Mouse (Mus musculus): Measurements from ENCODE around the gene Flt1. TPM values are rescaled to one million over a fixed set of nuclear protein-coding genes. Genes with fewer than 3 reads are reported as not detected.

Flt1 gene
- polyA plus RNA-seq, 1 experiment from 2014 or later = 16.7 TPM

DNA sequence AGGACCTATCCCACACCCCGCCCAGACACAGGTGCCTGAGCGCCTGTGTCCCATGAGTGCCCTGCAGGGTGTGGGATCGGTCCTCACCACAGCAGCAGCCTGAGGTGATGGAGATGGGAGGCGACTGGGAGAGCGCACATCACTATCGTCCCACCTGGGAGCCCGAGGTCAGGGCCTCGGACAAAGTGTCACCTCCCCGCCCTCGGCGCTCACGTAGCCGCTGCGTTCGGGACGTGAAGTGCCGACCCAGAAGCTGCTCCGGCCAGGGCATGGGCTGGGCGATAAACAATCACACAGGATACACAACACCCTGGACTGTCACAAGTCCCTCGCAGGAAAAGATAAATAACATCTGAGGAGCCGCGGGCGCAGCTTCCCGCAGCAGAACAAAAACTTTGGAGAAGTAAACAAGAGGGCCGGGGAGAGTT, 27.1 kb upstream of the Flt1 start:
- Histone ChIP-seq H3K4me1 (replicated peaks; ENCODE audit: control insufficient read depth, insufficient read depth, low read length) (peaks cover 21% of the 10 kb centered on the region), H3K27ac (ENCODE audit: low read length) (no peak overlapping the region), H3K4me3 (ENCODE audit: low read length) (peak overlapping the region; percentile 26), H3K9me3 (ENCODE audit: control insufficient read depth, low read length) (peaks cover 4% of the 10 kb centered on the region; the same call in 1 of the 2 replicates), H3K4me2 (ENCODE audit: low read depth, low read length) (peak overlapping the region; percentile 47), H3K9ac (ENCODE audit: low read length) (no peak overlapping the region), H3K36me3 (ENCODE audit: control insufficient read depth, insufficient read depth, low read length) (no peaks in the 10 kb centered on the region), H3K27me3 (ENCODE audit: control insufficient read depth, insufficient read depth, low read depth, low read length) (peaks cover 20% of the 10 kb centered on the region)
- 1% methylated on average over 25 of the region's 25 CpGs for WGBS
- ATAC-seq (ENCODE audit: low read depth) = no peak

DNA sequence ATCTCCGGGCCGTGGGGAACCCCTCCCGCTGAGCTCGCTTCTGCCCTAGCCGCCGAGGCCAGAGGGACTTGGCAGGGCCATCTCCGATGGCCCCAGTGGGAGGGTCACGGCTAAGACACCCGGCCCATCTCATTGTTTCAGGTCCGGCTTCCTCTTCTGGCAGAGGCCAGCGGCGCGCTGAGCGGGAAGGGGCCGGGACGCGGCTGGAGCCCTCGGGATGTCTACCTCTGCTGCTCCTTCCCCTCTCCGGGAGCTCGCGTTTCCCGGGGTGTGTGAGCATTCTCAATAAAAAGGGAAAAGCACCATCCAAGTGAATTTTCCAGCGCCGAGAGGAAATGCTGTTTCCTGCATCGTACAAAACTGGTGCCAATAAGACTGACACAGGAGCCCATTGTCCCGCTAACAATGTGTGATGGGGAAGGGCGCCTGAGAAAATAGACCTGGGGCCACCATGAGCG, 25.9 kb upstream of the Flt1 start:
- Histone ChIP-seq H3K9ac (ENCODE audit: low read length) (peak overlapping the region; percentile 16; the same call in 1 of the 2 replicates), H3K4me3 (ENCODE audit: low read length) (peak overlapping the region; percentile 17)
- WGBS = under 1% methylated on average over 28 of the region's 28 CpGs

DNA sequence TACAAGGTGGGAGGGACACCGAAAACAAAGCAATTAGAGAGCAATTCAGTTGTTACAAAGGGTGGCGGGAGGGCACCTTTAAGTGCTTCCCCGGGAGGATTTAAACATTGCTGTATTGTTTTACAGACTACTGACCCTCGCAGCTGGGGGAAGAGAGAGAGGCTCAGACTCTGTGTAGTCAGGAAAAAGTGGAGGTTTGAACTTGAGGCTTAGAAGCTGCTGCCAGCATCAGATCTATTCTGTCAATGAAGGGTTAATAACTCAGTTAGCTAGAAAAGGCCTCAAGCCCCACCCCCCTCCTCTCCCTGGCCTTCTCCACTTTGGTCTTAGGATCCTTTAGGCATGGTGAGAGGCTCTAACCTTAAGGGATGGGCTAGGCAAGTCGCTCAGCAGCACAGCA, 24.2 kb upstream of the Flt1 start:
- peaks cover 20% of the 10 kb centered on the region for H3K27me3 ChIP-seq (ENCODE audit: control insufficient read depth, insufficient read depth, low read depth, low read length)
- 21% methylated on average over 5 of the region's 5 CpGs for WGBS
- H3K4me2 ChIP-seq (ENCODE audit: low read depth, low read length) = no peak overlapping the region
- no peak overlapping the region for H3K9ac ChIP-seq (ENCODE audit: low read length)
- no peak overlapping the region for H3K4me3 ChIP-seq (ENCODE audit: low read length)
- H3K4me1 ChIP-seq (replicated peaks; ENCODE audit: control insufficient read depth, insufficient read depth, low read length) = peaks cover 22% of the 10 kb centered on the region
- ATAC-seq (ENCODE audit: low read depth) = no peak
- H3K9me3 ChIP-seq (ENCODE audit: control insufficient read depth, low read length) = peaks cover 4% of the 10 kb centered on the region; the same call in 1 of the 2 replicates
- H3K27ac ChIP-seq (ENCODE audit: low read length) = no peak overlapping the region
- H3K36me3 ChIP-seq (ENCODE audit: control insufficient read depth, insufficient read depth, low read length) = no peaks in the 10 kb centered on the region

More for the DNA sequence above, 25.9 kb upstream of the Flt1 start:
- peak; percentile 85 for ATAC-seq (ENCODE audit: low read depth)
- Histone ChIP-seq H3K4me1 (replicated peaks; ENCODE audit: control insufficient read depth, insufficient read depth, low read length) (peaks cover 22% of the 10 kb centered on the region), H3K9me3 (ENCODE audit: control insufficient read depth, low read length) (peaks cover 4% of the 10 kb centered on the region; the same call in 1 of the 2 replicates), H3K27me3 (ENCODE audit: control insufficient read depth, insufficient read depth, low read depth, low read length) (peaks cover 20% of the 10 kb centered on the region), H3K27ac (ENCODE audit: low read length) (peak overlapping the region; percentile 55; the same call in 1 of the 2 replicates), H3K36me3 (ENCODE audit: control insufficient read depth, insufficient read depth, low read length) (no peaks in the 10 kb centered on the region), H3K4me2 (ENCODE audit: low read depth, low read length) (peak overlapping the region; percentile 46)

DNA sequence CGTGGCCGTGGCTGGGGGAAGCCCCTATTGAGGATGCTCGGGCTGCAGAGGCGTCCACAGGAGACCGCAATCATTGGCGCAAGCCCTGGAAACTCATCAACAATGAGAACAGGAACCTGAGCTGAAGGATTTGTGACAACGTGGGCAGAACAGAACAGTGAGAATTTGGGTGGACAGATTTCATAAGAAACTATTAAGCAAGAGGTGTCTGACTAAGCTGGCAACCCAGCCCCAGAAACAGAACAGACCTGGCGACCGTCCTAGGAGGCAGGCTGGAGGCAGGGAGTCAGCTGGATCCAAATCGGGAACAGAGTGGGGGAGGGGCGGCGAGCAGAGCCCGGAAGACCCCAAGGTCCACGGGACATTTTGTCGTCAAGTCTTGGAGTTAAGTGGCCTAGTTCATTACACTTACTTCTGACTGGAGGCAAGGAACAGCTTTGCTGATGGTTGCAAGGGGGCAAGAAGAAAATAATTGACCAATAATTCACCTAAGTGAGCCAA, 22.3 kb upstream of the Flt1 start:
- WGBS = 9% methylated on average over 15 of the region's 15 CpGs
- H3K4me3 ChIP-seq (ENCODE audit: low read length) = peak overlapping the region; percentile 24
- no peak for ATAC-seq (ENCODE audit: low read depth)
- no peak overlapping the region; the same call in 1 of the 2 replicates for H3K9ac ChIP-seq (ENCODE audit: low read length)
- H3K9me3 ChIP-seq (ENCODE audit: control insufficient read depth, low read length) = no peaks in the 10 kb centered on the region
- no peaks in the 10 kb centered on the region for H3K36me3 ChIP-seq (ENCODE audit: control insufficient read depth, insufficient read depth, low read length)
- peaks cover 19% of the 10 kb centered on the region for H3K4me1 ChIP-seq (replicated peaks; ENCODE audit: control insufficient read depth, insufficient read depth, low read length)
- no peak overlapping the region for H3K27ac ChIP-seq (ENCODE audit: low read length)
- H3K4me2 ChIP-seq (ENCODE audit: low read depth, low read length) = peak overlapping the region; percentile 52
- H3K27me3 ChIP-seq (ENCODE audit: control insufficient read depth, insufficient read depth, low read depth, low read length) = peaks cover 20% of the 10 kb centered on the region

DNA sequence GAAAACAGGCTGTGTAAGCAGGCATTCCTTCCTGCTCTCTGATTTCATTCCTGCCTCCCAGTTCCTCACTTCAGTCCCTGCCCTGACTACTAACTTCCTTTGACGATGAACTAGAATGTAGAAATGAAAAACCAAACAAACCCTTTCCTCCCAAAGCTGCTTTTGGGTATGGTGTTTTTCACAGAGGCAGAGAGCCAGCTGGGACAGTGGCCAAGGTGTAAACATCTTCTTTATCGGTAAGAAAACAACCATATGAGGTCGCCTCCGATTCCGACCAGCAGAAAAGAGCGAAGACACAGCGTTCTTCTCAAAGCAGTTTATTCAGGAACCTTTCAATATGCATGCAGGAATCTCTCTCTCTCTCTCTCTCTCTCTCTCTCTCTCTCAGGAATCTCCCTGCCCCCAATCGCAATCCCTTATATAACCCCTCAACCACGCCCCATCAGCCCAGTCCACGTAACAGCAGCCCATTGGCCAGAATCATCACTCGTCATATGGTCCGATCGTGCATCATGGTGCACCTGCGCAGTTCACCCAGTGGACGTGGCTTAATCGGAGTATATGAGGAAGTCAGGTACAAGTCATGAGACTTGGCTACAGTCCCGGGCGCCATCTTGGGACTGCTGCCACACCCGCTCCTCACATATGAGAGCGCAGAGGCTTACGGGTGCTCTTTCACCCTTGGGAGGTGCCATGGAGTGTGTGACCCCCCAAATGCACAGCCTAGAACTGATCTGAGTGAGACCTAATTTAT, 19.3 kb upstream of the Flt1 start:
- Histone ChIP-seq H3K36me3 (ENCODE audit: control insufficient read depth, insufficient read depth, low read length) (no peaks in the 10 kb centered on the region), H3K4me1 (replicated peaks; ENCODE audit: control insufficient read depth, insufficient read depth, low read length) (peaks cover 7% of the 10 kb centered on the region), H3K27me3 (ENCODE audit: control insufficient read depth, insufficient read depth, low read depth, low read length) (peaks cover 5% of the 10 kb centered on the region; the same call in 1 of the 2 replicates), H3K4me2 (ENCODE audit: low read depth, low read length) (no peak overlapping the region), H3K9ac (ENCODE audit: low read length) (no peak overlapping the region), H3K27ac (ENCODE audit: low read length) (no peak overlapping the region), H3K4me3 (ENCODE audit: low read length) (no peak overlapping the region), H3K9me3 (ENCODE audit: control insufficient read depth, low read length) (no peaks in the 10 kb centered on the region)
- ATAC-seq (ENCODE audit: low read depth) = no peak
- WGBS = 73% methylated on average over 21 of the region's 21 CpGs

DNA sequence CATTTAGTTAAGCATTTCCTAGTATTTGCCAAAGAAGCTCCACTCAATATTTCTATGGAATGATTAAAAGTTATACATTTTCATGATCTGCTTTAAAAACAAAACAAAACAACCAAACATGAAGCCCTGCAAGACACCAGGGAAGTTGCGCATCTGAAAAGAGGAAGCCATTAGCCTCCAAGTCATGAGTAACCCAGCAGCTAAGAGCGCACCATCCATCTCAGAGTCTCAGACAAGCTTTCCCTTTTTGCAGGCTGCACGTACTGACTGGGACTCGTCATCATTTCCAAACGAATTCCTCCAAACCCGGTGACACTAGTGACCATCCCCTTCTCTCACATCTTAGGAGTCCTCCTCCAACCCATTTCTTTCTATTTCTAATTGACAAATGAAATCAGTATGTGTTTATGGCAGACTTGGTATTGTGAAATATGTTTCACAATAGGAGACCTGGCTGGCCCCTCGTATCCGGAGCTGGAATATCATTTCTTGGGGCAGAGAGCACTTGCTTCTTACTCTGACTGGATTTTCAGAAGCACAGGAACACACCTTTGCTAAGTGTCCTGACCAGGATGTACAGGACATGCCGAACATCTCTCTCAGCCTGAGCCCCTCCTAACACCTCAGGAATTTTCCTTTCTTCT, 16.8 kb upstream of the Flt1 start:
- Histone ChIP-seq H3K27ac (ENCODE audit: low read length) (no peak overlapping the region), H3K36me3 (ENCODE audit: control insufficient read depth, insufficient read depth, low read length) (no peaks in the 10 kb centered on the region), H3K9ac (ENCODE audit: low read length) (no peak overlapping the region), H3K9me3 (ENCODE audit: control insufficient read depth, low read length) (no peaks in the 10 kb centered on the region; the same call in 1 of the 2 replicates), H3K4me1 (replicated peaks; ENCODE audit: control insufficient read depth, insufficient read depth, low read length) (no peaks in the 10 kb centered on the region), H3K27me3 (ENCODE audit: control insufficient read depth, insufficient read depth, low read depth, low read length) (no peaks in the 10 kb centered on the region; the same call in 1 of the 2 replicates), H3K4me2 (ENCODE audit: low read depth, low read length) (no peak overlapping the region), H3K4me3 (ENCODE audit: low read length) (no peak overlapping the region)
- no peak for ATAC-seq (ENCODE audit: low read depth)
- 71% methylated on average over 9 of the region's 9 CpGs for WGBS

DNA sequence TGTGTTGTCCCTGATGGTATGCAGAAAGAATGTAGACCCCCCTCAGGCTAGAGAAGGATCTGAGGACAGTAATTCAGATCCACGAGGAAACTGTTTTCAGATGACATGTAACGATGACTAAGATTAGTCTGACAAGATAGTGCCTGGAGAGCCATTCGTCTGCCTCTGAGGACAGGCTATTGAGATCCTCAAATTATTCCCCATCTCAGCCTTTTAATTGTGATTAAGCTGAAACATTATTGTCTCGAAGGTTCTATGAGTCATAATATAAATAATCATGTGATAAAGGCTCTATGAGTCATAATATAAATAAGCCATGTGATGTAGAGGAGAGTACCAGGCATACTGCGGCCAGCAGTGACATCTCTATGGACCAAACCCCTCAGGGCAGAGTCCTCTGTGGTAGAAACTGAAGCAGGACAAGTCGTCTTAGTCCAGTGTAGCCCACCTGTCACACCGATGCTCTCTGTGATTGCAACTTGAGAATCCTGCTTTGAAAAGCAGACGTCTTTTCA, 11.0 kb upstream of the Flt1 start:
- H3K9me3 ChIP-seq (ENCODE audit: control insufficient read depth, low read length) = no peaks in the 10 kb centered on the region; the same call in 1 of the 2 replicates
- no peaks in the 10 kb centered on the region for H3K4me1 ChIP-seq (replicated peaks; ENCODE audit: control insufficient read depth, insufficient read depth, low read length)
- no peak overlapping the region for H3K4me2 ChIP-seq (ENCODE audit: low read depth, low read length)
- WGBS = 55% methylated on average over 8 of the region's 8 CpGs
- no peaks in the 10 kb centered on the region for H3K36me3 ChIP-seq (ENCODE audit: control insufficient read depth, insufficient read depth, low read length)
- no peak overlapping the region for H3K4me3 ChIP-seq (ENCODE audit: low read length)
- H3K27ac ChIP-seq (ENCODE audit: low read length) = no peak overlapping the region
- no peak for ATAC-seq (ENCODE audit: low read depth)
- no peaks in the 10 kb centered on the region for H3K27me3 ChIP-seq (ENCODE audit: control insufficient read depth, insufficient read depth, low read depth, low read length)
- no peak overlapping the region for H3K9ac ChIP-seq (ENCODE audit: low read length)

DNA sequence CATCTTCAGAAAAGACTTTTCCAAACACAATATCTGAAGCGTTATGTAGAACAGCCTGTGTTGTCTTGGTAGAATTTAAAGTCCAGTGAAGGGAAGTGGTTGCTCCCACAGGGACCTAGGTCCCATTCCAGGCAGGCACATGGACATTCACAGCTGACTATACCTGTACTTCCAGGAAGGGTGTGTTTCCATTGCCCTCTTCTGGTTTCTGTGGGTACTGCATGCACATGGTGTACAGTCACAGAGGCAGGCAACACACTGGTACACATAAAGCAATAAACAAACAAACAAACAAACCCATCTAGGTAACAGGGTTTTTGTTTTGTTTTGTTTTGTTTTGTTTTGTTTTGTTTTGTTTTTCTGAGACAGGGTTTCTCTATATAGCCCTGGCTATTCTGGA, 7.9 kb upstream of the Flt1 start:
- Histone ChIP-seq H3K9me3 (ENCODE audit: control insufficient read depth, low read length) (no peaks in the 10 kb centered on the region), H3K36me3 (ENCODE audit: control insufficient read depth, insufficient read depth, low read length) (no peaks in the 10 kb centered on the region), H3K4me3 (ENCODE audit: low read length) (no peak overlapping the region), H3K4me2 (ENCODE audit: low read depth, low read length) (no peak overlapping the region), H3K9ac (ENCODE audit: low read length) (no peak overlapping the region), H3K4me1 (replicated peaks; ENCODE audit: control insufficient read depth, insufficient read depth, low read length) (no peaks in the 10 kb centered on the region), H3K27me3 (ENCODE audit: control insufficient read depth, insufficient read depth, low read depth, low read length) (peaks cover 1% of the 10 kb centered on the region), H3K27ac (ENCODE audit: low read length) (no peak overlapping the region)
- ATAC-seq (ENCODE audit: low read depth) = no peak
- WGBS = 92% methylated on average over 1 of the region's 1 CpGs

DNA sequence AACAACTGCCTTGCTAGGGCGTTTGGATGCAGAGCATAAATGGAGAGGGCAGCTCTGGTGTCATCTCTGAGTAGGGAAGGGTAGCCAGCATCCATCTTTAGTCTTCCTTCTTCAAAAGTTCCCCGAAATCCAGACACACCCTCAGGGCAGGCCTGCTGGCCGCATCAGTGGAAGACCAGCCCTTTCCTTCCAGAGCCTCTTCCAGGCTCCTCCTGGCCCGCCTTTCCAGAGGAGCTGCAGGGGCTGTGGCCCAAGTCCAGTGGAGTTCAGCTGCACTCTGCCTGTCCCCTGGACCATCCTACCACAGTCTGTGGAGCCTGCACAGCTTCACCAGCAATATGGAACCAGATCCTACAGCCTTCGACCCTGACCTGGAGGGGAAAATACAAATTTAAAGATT, 7.1 kb upstream of the Flt1 start:
- Histone ChIP-seq H3K4me3 (ENCODE audit: low read length) (no peak overlapping the region), H3K36me3 (ENCODE audit: control insufficient read depth, insufficient read depth, low read length) (no peaks in the 10 kb centered on the region), H3K9ac (ENCODE audit: low read length) (no peak overlapping the region), H3K4me2 (ENCODE audit: low read depth, low read length) (no peak overlapping the region), H3K4me1 (replicated peaks; ENCODE audit: control insufficient read depth, insufficient read depth, low read length) (no peaks in the 10 kb centered on the region), H3K27ac (ENCODE audit: low read length) (no peak overlapping the region), H3K9me3 (ENCODE audit: control insufficient read depth, low read length) (no peaks in the 10 kb centered on the region), H3K27me3 (ENCODE audit: control insufficient read depth, insufficient read depth, low read depth, low read length) (peaks cover 7% of the 10 kb centered on the region)
- ATAC-seq (ENCODE audit: low read depth) = no peak
- 71% methylated on average over 5 of the region's 5 CpGs for WGBS

Measured in lung, embryonic 16.5 days (tissue).